Mouse (Mus musculus) forebrain, embryonic 10.5 days (tissue): ENCODE data around the gene Kcnab1. TPM values are rescaled to one million over a fixed set of nuclear protein-coding genes. Genes with fewer than 3 reads are reported as not detected.

Experiments used
- DNase-seq: peaks from one replicate; pipeline ENCODE4 v3.0.0-alpha.2; 2017; ENCODE audit warnings: low spot score; ENCODE audit errors: extremely low spot score
- H3K27ac ChIP-seq: fragments of 300-500 bp; sonication (generic); 2 replicates; pipeline ENCODE4 v1.5.1; 2016; ENCODE audit warnings: mild to moderate bottlenecking
- H3K27me3 ChIP-seq: fragments of 300-500 bp; sonication (generic); 2 replicates; pipeline ENCODE4 v1.6.1; 2016; ENCODE audit warnings: mild to moderate bottlenecking; ENCODE audit not compliant: poor library complexity, severe bottlenecking
- H3K36me3 ChIP-seq: fragments of 300-500 bp; sonication (generic); replicated peaks from 2 replicates; pipeline ENCODE4 v1.6.1; 2016; ENCODE audit warnings: mild to moderate bottlenecking, moderate library complexity
- H3K4me1 ChIP-seq: fragments of 300-500 bp; sonication (generic); 2 replicates; pipeline ENCODE4 v1.6.1; 2016
- H3K4me3 ChIP-seq: fragments of 300-500 bp; sonication (generic); 2 replicates; pipeline ENCODE4 v1.5.1; 2016; ENCODE audit warnings: mild to moderate bottlenecking, moderate library complexity
- H3K9me3 ChIP-seq: fragments of 300-500 bp; sonication (generic); 2 replicates; pipeline ENCODE4 v1.6.1; 2016; ENCODE audit warnings: mild to moderate bottlenecking, moderate library complexity
- WGBS: fragments of 180-500 bp; shearing (Covaris S2); methylation state at CpG from one replicate; pipeline ENCODE4 v1.1.7; 2016; 5-methylcytosine and 5-hydroxymethylcytosine counted together
- polyA plus RNA-seq: library from polyadenylated mRNA; unstranded; fragments of >200 nt; fragmentation: Nextera tagmentation; extraction: Ambion mirVana; gene quantifications from 2 replicates; pipeline ENCODE4 v1.2.1, GENCODE M21; 2016

Kcnab1 gene
- 2.3 and 2.4 TPM in 2 replicates for polyA plus RNA-seq

GRCm38 (mm10) chr3:65108945-65109921 lies at the start of gene Kcnab1:
Gene Kcnab1, plus strand, starts transcription at chr3:65109384.
- peak within 1 kb of the TSS; percentile 68 for H3K27ac ChIP-seq
- WGBS = under 1% methylated on average over 30 of the region's 30 CpGs
- peak within 1 kb of the TSS; percentile 57 for H3K4me3 ChIP-seq
- peak; percentile 55 for DNase-seq
- peaks cover 28% of the 10 kb centered on the region for H3K4me1 ChIP-seq
- H3K27me3 ChIP-seq = peaks cover 42% of the 10 kb centered on the region
- H3K9me3 ChIP-seq = no peaks in the 10 kb centered on the region
- no peaks in the 10 kb centered on the region for H3K36me3 ChIP-seq

GRCm38 (mm10) chr3:65088295-65088694 lies 20.9 kb upstream of the Kcnab1 start:
- Histone ChIP-seq H3K4me1 (no peaks in the 10 kb centered on the region), H3K27ac (no peak overlapping the region), H3K27me3 (no peaks in the 10 kb centered on the region), H3K9me3 (peaks cover 4% of the 10 kb centered on the region), H3K4me3 (no peak overlapping the region), H3K36me3 (no peaks in the 10 kb centered on the region)
- DNase-seq = no peak
- WGBS = 83% methylated on average over 2 of the region's 2 CpGs

- WGBS = 88% methylated on average over 6 of the region's 6 CpGs
- H3K27me3 ChIP-seq = peaks cover 20% of the 10 kb centered on the region
Measured at GRCm38 (mm10) chr3:65104117-65104516, 5.1 kb upstream of the Kcnab1 start.

GRCm38 (mm10) chr3:65110190-65110589 lies 1.0 kb downstream of the Kcnab1 start:
- H3K27me3 ChIP-seq = peaks cover 42% of the 10 kb centered on the region
- peak overlapping the region; percentile 57 for H3K4me3 ChIP-seq
- whole genome bisulfite sequencing = 69% methylated on average over 9 of the region's 9 CpGs
- no peaks in the 10 kb centered on the region for H3K36me3 ChIP-seq
- no peaks in the 10 kb centered on the region for H3K9me3 ChIP-seq
- peaks cover 28% of the 10 kb centered on the region for H3K4me1 ChIP-seq
- DNase-seq = no peak
- H3K27ac ChIP-seq = no peak overlapping the region

More at GRCm38 (mm10) chr3:65104117-65104516, 5.1 kb upstream of the Kcnab1 start:
- Histone ChIP-seq H3K27ac (no peak overlapping the region), H3K9me3 (no peaks in the 10 kb centered on the region), H3K4me1 (peaks cover 17% of the 10 kb centered on the region), H3K36me3 (no peaks in the 10 kb centered on the region), H3K4me3 (no peak overlapping the region)
- no peak for DNase-seq

GRCm38 (mm10) chr3:65111176-65111575 lies 2.0 kb downstream of the Kcnab1 start:
- Histone ChIP-seq H3K36me3 (no peaks in the 10 kb centered on the region), H3K4me3 (no peak overlapping the region), H3K4me1 (peaks cover 28% of the 10 kb centered on the region), H3K9me3 (no peaks in the 10 kb centered on the region), H3K27ac (no peak overlapping the region), H3K27me3 (peaks cover 42% of the 10 kb centered on the region)
- 86% methylated on average over 2 of the region's 2 CpGs for WGBS
- DNase-seq = no peak

GRCm38 (mm10) chr3:65115164-65115563 lies 6.0 kb downstream of the Kcnab1 start:
- no peaks in the 10 kb centered on the region for H3K9me3 ChIP-seq
- peaks cover 17% of the 10 kb centered on the region for H3K27me3 ChIP-seq
- no peak for DNase-seq
- no peak overlapping the region for H3K27ac ChIP-seq
- no peaks in the 10 kb centered on the region for H3K36me3 ChIP-seq
- no peak overlapping the region for H3K4me3 ChIP-seq
- peaks cover under 1% of the 10 kb centered on the region; the same call in 1 of the 2 replicates for H3K4me1 ChIP-seq
- WGBS = 95% methylated on average over 6 of the region's 6 CpGs

- no peaks in the 10 kb centered on the region for H3K9me3 ChIP-seq
- H3K27me3 ChIP-seq = no peaks in the 10 kb centered on the region
- H3K4me3 ChIP-seq = no peak overlapping the region
- no peak for DNase-seq
- 95% methylated on average over 3 of the region's 3 CpGs for WGBS
- no peaks in the 10 kb centered on the region for H3K4me1 ChIP-seq
- no peak overlapping the region for H3K27ac ChIP-seq
- H3K36me3 ChIP-seq = no peaks in the 10 kb centered on the region
Measured at GRCm38 (mm10) chr3:65116958-65117357, 7.8 kb downstream of the Kcnab1 start.

GRCm38 (mm10) chr3:65117365-65117764 lies 8.2 kb downstream of the Kcnab1 start:
- Histone ChIP-seq H3K36me3 (no peaks in the 10 kb centered on the region), H3K4me3 (no peak overlapping the region), H3K9me3 (no peaks in the 10 kb centered on the region), H3K27ac (no peak overlapping the region), H3K4me1 (no peaks in the 10 kb centered on the region), H3K27me3 (no peaks in the 10 kb centered on the region)
- DNase-seq = no peak
- 89% methylated on average over 8 of the region's 8 CpGs for WGBS

GRCm38 (mm10) chr3:65124975-65125374 lies 15.8 kb downstream of the Kcnab1 start:
- H3K4me1 ChIP-seq = no peaks in the 10 kb centered on the region
- 83% methylated on average over 3 of the region's 3 CpGs for WGBS
- H3K9me3 ChIP-seq = no peaks in the 10 kb centered on the region
- DNase-seq = no peak
- no peak overlapping the region for H3K27ac ChIP-seq
- H3K36me3 ChIP-seq = no peaks in the 10 kb centered on the region
- no peaks in the 10 kb centered on the region for H3K27me3 ChIP-seq
- H3K4me3 ChIP-seq = no peak overlapping the region

GRCm38 (mm10) chr3:65129625-65130024 lies 20.4 kb downstream of the Kcnab1 start:
- H3K36me3 ChIP-seq = no peaks in the 10 kb centered on the region
- H3K4me3 ChIP-seq = no peak overlapping the region
- no peak for DNase-seq
- H3K9me3 ChIP-seq = no peaks in the 10 kb centered on the region
- H3K4me1 ChIP-seq = no peaks in the 10 kb centered on the region
- no peaks in the 10 kb centered on the region for H3K27me3 ChIP-seq
- 89% methylated on average over 1 of the region's 1 CpGs for WGBS
- no peak overlapping the region for H3K27ac ChIP-seq

GRCm38 (mm10) chr3:65134931-65135330 lies 25.7 kb downstream of the Kcnab1 start:
- no peak overlapping the region for H3K4me3 ChIP-seq
- H3K4me1 ChIP-seq = no peaks in the 10 kb centered on the region
- WGBS = 85% methylated on average over 5 of the region's 5 CpGs
- H3K9me3 ChIP-seq = no peaks in the 10 kb centered on the region
- DNase-seq = no peak
- no peaks in the 10 kb centered on the region for H3K27me3 ChIP-seq
- H3K36me3 ChIP-seq = no peaks in the 10 kb centered on the region
- H3K27ac ChIP-seq = no peak overlapping the region

GRCm38 (mm10) chr3:65136897-65137296 lies 27.7 kb downstream of the Kcnab1 start:
- 87% methylated on average over 5 of the region's 5 CpGs for WGBS
- Histone ChIP-seq H3K9me3 (no peaks in the 10 kb centered on the region), H3K4me1 (no peaks in the 10 kb centered on the region), H3K4me3 (no peak overlapping the region), H3K27me3 (no peaks in the 10 kb centered on the region), H3K27ac (no peak overlapping the region), H3K36me3 (no peaks in the 10 kb centered on the region)
- DNase-seq = no peak

- H3K4me1 ChIP-seq = no peaks in the 10 kb centered on the region
- no peaks in the 10 kb centered on the region for H3K27me3 ChIP-seq
- H3K36me3 ChIP-seq = no peaks in the 10 kb centered on the region
- no peaks in the 10 kb centered on the region for H3K9me3 ChIP-seq
- no peak for DNase-seq
- 89% methylated on average over 3 of the region's 3 CpGs for WGBS
- no peak overlapping the region for H3K27ac ChIP-seq
- no peak overlapping the region for H3K4me3 ChIP-seq
Measured at GRCm38 (mm10) chr3:65138739-65139138, 29.6 kb downstream of the Kcnab1 start.
